Mouse (Mus musculus): ENCODE measurements around the gene Olfr657. TPM values are rescaled to one million over a fixed set of nuclear protein-coding genes. Genes with fewer than 3 reads are reported as not detected.

Gene Olfr657
- polyA plus RNA-seq (2016; fragmentation: Nextera tagmentation; extraction: Ambion mirVana): not detected in 2 replicates

DNA sequence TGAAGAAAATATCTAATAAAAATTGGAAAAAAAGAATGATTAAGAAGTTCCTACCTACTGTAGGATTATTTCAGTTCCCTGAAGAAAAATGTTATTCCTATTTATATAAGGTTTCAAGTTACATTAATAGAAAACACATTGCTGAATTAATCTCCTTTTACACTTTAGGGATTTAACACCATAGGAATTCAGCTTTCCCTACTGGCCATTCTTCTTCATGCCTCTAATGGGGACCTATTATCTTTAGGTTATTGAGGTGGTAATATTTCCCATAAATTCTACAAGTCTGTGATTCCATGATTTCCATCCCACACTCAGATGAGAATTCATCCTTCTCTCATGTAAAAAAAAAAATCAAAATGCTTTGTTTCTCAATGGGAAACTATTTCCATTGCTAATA lies at the start of gene Olfr657:
TSS of gene Olfr657 (plus strand) at position 301 of the 400 bp plus-strand sequence.
- Histone ChIP-seq H3K4me3 (no peak within 1 kb of the TSS), H3K9me3 (no peaks in the 10 kb centered on the region), H3K27me3 (ENCODE audit: insufficient read depth, poor library complexity, severe bottlenecking) (no peaks in the 10 kb centered on the region), H3K27ac (no peak within 1 kb of the TSS), H3K36me3 (no peaks in the 10 kb centered on the region), H3K4me1 (replicated peaks) (no peaks in the 10 kb centered on the region)
- DNase-seq (ENCODE audit: low spot score): no peak

DNA sequence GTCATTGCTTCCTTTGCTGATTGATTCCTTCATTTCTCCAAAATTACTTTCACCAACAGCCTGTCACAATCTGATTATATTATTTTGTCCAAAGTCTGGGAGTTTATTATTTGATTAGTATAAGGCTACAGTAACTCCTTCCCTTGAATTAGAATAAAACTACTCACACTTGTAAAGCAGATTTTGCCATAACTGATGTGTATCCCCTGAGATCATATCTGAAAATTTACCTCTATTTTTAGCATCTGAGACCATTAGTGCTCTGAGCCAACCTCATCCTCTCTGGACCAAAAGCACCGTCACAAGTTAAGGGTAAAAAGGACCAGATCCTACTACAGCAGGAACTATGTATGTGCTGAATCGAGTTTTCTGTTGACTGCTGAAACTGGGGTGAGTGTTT lies 47.6 kb upstream of the Olfr657 start, which contains the start of gene Olfr653:
TSS of gene Olfr653 (plus strand) at position 301 of the 400 bp plus-strand sequence.
- H3K27me3 ChIP-seq (ENCODE audit: insufficient read depth, poor library complexity, severe bottlenecking): no peaks in the 10 kb centered on the region
- H3K9me3 ChIP-seq: no peaks in the 10 kb centered on the region
- H3K27ac ChIP-seq: no peak within 1 kb of the TSS
- no peaks in the 10 kb centered on the region for H3K4me1 ChIP-seq (replicated peaks)
- 78% methylated on average over 2 of the region's 2 CpGs for WGBS
- no peak within 1 kb of the TSS for H3K4me3 ChIP-seq
- H3K36me3 ChIP-seq: no peaks in the 10 kb centered on the region
- no peak for DNase-seq (ENCODE audit: low spot score)

DNA sequence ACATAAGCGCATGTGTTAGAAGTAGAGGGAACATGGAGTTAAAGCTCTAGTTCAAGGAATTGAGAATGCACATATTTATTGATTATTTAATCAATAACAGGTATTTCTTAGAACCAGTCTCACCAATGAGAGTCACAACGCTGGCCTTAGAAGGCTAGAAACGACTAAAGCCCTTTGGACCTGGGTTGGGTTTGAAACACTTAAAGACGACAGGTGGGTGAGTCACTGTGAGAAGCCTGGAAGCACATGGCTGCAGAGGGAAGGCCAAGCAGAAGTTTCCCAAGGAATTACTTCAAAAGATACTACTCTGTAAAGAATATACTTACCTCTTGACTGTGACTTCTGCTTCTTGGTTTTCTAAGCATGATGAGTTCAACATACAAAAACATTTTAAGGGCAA lies 43.7 kb upstream of the Olfr657 start:
- no peak for DNase-seq (ENCODE audit: low spot score)
- no peaks in the 10 kb centered on the region for H3K4me1 ChIP-seq (replicated peaks)
- no peak overlapping the region for H3K4me3 ChIP-seq
- H3K9me3 ChIP-seq: no peaks in the 10 kb centered on the region
- H3K36me3 ChIP-seq: no peaks in the 10 kb centered on the region
- WGBS: 93% methylated on average over 4 of the region's 4 CpGs
- H3K27me3 ChIP-seq (ENCODE audit: insufficient read depth, poor library complexity, severe bottlenecking): no peaks in the 10 kb centered on the region
- no peak overlapping the region for H3K27ac ChIP-seq

DNA sequence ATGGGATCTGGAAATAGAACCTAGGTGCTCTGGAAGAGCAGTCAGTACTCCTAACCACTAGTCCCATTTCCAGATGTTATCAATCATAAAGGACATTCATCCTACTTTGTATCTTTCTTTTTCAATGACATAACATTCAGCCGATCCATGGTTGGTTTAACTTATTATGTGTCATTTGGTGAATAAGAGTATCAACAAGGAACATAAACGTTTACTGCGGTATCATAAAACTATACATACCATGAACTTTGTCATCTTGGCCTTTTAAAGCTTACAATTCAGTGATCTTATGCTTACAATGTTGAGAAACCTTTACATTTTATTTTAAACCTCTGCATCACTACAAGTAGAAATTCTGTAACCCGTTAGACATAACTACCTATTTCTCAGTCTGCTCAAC lies 43.2 kb upstream of the Olfr657 start:
- H3K4me1 ChIP-seq (replicated peaks): no peaks in the 10 kb centered on the region

DNA sequence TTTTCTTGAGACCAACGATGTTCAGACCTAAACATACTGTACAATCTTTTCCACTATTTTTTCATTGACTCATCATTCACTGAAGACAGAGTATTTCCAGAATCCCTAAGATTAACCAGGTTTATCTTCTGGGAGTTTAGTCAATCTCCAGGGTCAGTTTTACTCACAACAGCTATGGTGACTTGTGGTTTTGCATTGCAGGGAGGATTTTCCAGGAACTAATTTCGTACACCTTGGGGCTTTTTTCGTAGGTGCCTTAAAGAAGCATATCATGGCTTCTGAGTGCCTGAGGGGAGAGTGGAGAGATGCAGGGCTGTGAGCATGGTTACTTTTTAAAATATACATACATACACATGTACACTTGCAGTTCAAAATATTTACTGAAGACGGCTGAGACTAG lies 37.9 kb upstream of the Olfr657 start, which contains the start of gene Olfr654:
TSS of gene Olfr654 (plus strand) at position 301 of the 400 bp plus-strand sequence.
- Histone ChIP-seq H3K36me3 (no peaks in the 10 kb centered on the region), H3K4me1 (replicated peaks) (no peaks in the 10 kb centered on the region), H3K27me3 (ENCODE audit: insufficient read depth, poor library complexity, severe bottlenecking) (no peaks in the 10 kb centered on the region), H3K4me3 (no peak within 1 kb of the TSS), H3K27ac (no peak within 1 kb of the TSS), H3K9me3 (no peaks in the 10 kb centered on the region)
- 95% methylated on average over 4 of the region's 4 CpGs for WGBS
- no peak for DNase-seq (ENCODE audit: low spot score)

More for the DNA sequence above, 43.2 kb upstream of the Olfr657 start:
- H3K36me3 ChIP-seq: no peaks in the 10 kb centered on the region
- DNase-seq (ENCODE audit: low spot score): no peak
- no peak overlapping the region for H3K27ac ChIP-seq
- 83% methylated on average over 4 of the region's 4 CpGs for WGBS
- H3K27me3 ChIP-seq (ENCODE audit: insufficient read depth, poor library complexity, severe bottlenecking): no peaks in the 10 kb centered on the region
- no peaks in the 10 kb centered on the region for H3K9me3 ChIP-seq
- H3K4me3 ChIP-seq: no peak overlapping the region

DNA sequence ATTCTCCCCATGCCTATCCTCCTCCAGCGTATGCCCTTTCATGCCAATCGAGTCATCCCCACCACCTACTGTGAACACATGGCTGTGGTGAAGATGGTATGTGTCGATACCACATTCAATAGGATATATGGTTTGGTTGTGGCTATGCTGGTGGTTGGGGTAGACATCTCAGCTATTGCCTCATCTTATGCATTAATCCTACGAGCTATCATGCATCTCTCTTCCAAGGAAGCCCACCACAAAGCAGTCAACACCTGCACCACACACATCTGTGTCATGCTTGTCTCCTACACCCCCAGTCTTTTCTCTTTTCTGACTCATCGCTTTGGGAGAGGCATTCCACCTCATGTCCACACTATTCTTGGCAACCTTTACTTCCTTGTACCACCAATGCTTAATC lies 36.3 kb upstream of the Olfr657 start:
- 86% methylated on average over 5 of the region's 5 CpGs for WGBS
- Histone ChIP-seq H3K27ac (no peak overlapping the region), H3K36me3 (no peaks in the 10 kb centered on the region), H3K4me3 (no peak overlapping the region), H3K4me1 (replicated peaks) (no peaks in the 10 kb centered on the region), H3K9me3 (no peaks in the 10 kb centered on the region), H3K27me3 (ENCODE audit: insufficient read depth, poor library complexity, severe bottlenecking) (no peaks in the 10 kb centered on the region)
- DNase-seq (ENCODE audit: low spot score): no peak

DNA sequence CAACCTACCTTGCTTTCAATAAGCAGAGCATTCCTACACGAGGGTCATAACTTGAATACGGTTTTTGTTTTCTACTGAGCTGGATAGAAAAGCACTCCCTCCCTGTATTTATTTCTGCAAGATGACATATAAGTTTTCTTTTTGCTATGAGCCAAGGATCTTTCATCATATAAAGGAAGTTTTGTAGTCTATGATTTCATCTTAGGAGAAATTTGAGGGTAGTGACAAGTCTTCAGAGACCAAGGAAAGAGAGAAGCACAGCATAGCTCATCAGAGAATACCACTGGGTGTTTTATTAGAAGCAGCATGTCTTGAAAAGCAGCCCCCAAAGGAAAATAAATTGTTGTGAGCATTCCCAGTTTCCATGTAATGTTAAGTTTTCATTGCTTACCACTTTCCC lies 22.9 kb upstream of the Olfr657 start, which contains the start of gene Olfr655:
TSS of gene Olfr655 (minus strand) at position 101 of the 400 bp plus-strand sequence.
- Histone ChIP-seq H3K4me3 (no peak within 1 kb of the TSS), H3K27ac (no peak within 1 kb of the TSS), H3K27me3 (ENCODE audit: insufficient read depth, poor library complexity, severe bottlenecking) (no peaks in the 10 kb centered on the region), H3K36me3 (no peaks in the 10 kb centered on the region), H3K9me3 (no peaks in the 10 kb centered on the region), H3K4me1 (replicated peaks) (no peaks in the 10 kb centered on the region)
- WGBS: 92% methylated on average over 2 of the region's 2 CpGs
- DNase-seq (ENCODE audit: low spot score): no peak

DNA sequence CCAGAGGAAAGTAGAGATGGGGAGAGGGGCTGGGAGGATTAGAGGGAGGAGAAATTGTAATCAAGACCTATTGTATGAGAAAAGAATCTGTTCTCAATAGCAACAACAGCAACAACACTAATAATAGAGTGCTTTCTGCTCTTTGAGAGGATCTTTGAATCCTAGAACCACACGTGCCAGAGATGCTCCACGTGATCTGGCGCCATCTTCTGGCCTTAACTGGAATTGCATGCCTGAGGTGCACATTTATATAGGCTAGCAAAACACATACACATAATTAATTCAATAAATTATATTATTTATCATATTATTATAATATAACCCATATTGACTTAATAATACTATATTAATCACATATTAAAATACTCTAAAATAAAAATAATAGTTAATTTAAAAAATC lies 21.4 kb upstream of the Olfr657 start:
- Histone ChIP-seq H3K4me3 (no peak overlapping the region), H3K36me3 (no peaks in the 10 kb centered on the region), H3K27me3 (ENCODE audit: insufficient read depth, poor library complexity, severe bottlenecking) (no peaks in the 10 kb centered on the region), H3K4me1 (replicated peaks) (no peaks in the 10 kb centered on the region), H3K9me3 (no peaks in the 10 kb centered on the region), H3K27ac (no peak overlapping the region)
- 3% methylated on average over 3 of the region's 3 CpGs for WGBS
- DNase-seq (ENCODE audit: low spot score): peak; percentile 23

DNA sequence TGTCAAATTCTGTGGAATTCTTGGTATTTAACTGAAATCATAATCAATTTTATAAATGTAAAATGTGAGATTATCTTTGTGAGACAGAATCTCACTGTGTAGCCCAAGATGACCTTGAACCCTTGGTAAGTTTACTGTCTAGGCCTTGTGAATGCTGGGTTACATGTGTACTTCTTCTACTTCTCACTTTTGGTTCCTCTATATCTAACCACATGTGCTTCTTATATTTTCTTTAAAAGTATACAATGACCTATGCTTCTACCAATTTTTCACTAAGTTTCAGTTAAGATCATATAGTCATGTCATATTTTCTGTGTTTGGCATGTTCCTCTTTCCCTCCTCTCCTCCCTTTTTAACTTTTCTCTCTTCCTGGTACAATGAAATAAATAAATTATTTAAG lies 19.9 kb upstream of the Olfr657 start:
- H3K36me3 ChIP-seq: no peaks in the 10 kb centered on the region
- no peak overlapping the region for H3K4me3 ChIP-seq
- H3K4me1 ChIP-seq (replicated peaks): no peaks in the 10 kb centered on the region
- H3K9me3 ChIP-seq: no peaks in the 10 kb centered on the region
- DNase-seq (ENCODE audit: low spot score): no peak
- no peaks in the 10 kb centered on the region for H3K27me3 ChIP-seq (ENCODE audit: insufficient read depth, poor library complexity, severe bottlenecking)
- no peak overlapping the region for H3K27ac ChIP-seq

DNA sequence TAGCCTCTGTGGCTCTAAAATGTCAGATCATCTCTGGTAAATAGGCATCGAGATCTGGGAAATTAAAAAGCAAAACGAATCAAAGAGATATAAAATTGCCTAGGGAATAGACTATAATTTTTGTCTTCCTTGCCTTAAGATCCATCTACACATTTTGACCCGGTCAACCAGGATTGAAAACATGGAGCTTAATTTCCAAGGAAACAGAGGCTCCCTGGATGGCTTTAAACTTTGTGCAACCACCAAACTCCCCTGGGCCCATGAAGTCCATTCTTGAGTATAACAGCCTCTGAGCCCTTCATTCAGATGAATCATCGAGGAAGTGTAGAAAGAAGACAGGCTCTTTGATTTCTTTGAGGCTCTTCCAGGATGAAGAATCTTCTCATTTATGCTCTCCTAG lies 10.9 kb upstream of the Olfr657 start, which contains the start of gene Olfr656:
TSS of gene Olfr656 (plus strand) at position 301 of the 400 bp plus-strand sequence.
- no peak for DNase-seq (ENCODE audit: low spot score)
- no peak within 1 kb of the TSS for H3K4me3 ChIP-seq
- H3K27ac ChIP-seq: no peak within 1 kb of the TSS
- H3K9me3 ChIP-seq: no peaks in the 10 kb centered on the region
- H3K27me3 ChIP-seq (ENCODE audit: insufficient read depth, poor library complexity, severe bottlenecking): no peaks in the 10 kb centered on the region
- no peaks in the 10 kb centered on the region for H3K4me1 ChIP-seq (replicated peaks)
- H3K36me3 ChIP-seq: no peaks in the 10 kb centered on the region
- 82% methylated on average over 4 of the region's 4 CpGs for WGBS

DNA sequence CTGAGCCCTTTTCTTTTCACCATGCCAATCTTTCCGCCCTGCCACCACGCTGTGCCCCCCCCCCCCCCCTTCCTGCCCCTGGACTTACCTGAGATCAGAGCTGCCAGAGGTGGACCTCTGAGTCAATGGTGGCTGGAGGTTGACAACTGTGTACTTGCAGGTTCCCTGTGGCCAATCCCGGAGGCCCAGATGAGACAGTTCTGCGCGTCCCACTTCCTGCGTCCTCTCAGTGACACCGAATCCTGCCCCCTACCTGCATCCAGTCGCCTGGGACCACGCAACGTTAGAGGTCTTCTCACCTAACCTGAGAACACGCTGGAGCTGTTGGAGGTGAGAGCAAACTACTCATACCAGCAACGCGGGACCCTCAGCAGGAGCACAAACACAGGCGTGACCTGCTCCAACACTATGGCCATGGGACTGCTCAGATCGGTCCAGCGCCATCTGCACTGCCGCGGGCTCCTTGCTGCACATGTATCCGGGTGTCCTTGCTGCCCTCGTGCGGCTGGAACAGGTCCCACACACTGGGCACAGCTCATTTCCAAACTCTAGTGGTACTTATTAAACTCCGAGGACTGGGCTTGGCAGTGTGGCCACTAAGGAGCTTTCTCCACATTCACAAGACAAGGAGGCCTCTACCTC lies 22.4 kb downstream of the Olfr657 start, which contains the start of gene Olfr658:
TSS of gene Olfr658 (minus strand) at position 465 of the 642 bp plus-strand sequence.
- WGBS: 21% methylated on average over 22 of the region's 22 CpGs
- no peaks in the 10 kb centered on the region; the same call in 1 of the 2 replicates for H3K4me1 ChIP-seq (replicated peaks)

DNA sequence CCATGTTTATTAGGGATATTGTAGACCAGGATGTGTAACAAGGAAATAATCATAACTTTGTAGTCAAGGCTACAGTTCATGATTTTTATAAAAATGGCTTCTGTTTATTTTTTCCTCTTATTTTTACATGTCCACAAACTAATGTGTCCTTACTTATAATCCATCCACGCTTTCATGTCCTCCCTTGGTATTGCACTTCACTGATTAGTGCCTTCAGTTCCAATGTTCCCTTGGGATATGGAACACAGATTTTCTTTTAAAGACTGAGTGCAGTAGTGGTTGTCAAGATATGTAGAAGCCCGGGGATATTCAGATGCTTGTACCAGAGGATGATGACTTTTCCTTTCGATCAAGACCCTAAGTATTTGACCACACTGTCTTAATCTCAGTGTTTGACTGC lies 41.9 kb downstream of the Olfr657 start, which contains the start of gene Olfr659:
TSS of gene Olfr659 (plus strand) at position 301 of the 400 bp plus-strand sequence.
- Histone ChIP-seq H3K9me3 (no peaks in the 10 kb centered on the region), H3K27ac (no peak within 1 kb of the TSS), H3K4me3 (no peak within 1 kb of the TSS), H3K36me3 (no peaks in the 10 kb centered on the region), H3K27me3 (ENCODE audit: insufficient read depth, poor library complexity, severe bottlenecking) (no peaks in the 10 kb centered on the region), H3K4me1 (replicated peaks) (no peaks in the 10 kb centered on the region)
- no peak for DNase-seq (ENCODE audit: low spot score)
- 91% methylated on average over 3 of the region's 3 CpGs for WGBS

More for the DNA sequence above, 22.4 kb downstream of the Olfr657 start, which contains the start of gene Olfr658:
- Histone ChIP-seq H3K36me3 (no peaks in the 10 kb centered on the region), H3K27me3 (ENCODE audit: insufficient read depth, poor library complexity, severe bottlenecking) (no peaks in the 10 kb centered on the region), H3K4me3 (peak within 1 kb of the TSS; percentile 47), H3K9me3 (no peaks in the 10 kb centered on the region), H3K27ac (peak within 1 kb of the TSS; percentile 35; the same call in 1 of the 2 replicates)
- DNase-seq (ENCODE audit: low spot score): peak; percentile 66

DNA sequence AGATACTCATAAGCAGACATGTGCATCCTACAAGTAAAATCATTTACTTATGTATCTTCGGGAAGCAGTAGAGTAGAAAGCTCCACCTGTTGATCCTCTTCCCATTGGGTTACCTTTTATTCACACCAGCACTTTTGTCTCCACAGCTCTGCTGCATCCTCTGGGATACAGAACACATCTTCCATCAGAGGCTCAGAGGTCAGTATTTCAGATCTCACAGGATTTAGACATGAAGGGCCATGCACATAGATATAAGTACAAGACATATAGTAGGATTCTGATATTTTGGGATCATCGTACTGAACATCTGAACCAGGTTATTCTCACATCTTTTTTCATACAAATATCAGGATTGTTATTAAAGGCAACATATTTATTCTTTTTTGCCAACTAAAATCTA lies 61.6 kb downstream of the Olfr657 start, which contains the start of gene Olfr661:
TSS of gene Olfr661 (plus strand) at position 301 of the 400 bp plus-strand sequence.
- H3K9me3 ChIP-seq: no peaks in the 10 kb centered on the region
- 86% methylated on average over 2 of the region's 2 CpGs for WGBS
- no peaks in the 10 kb centered on the region for H3K4me1 ChIP-seq (replicated peaks)
- no peak for DNase-seq (ENCODE audit: low spot score)
- H3K27me3 ChIP-seq (ENCODE audit: insufficient read depth, poor library complexity, severe bottlenecking): no peaks in the 10 kb centered on the region
- no peak within 1 kb of the TSS for H3K27ac ChIP-seq
- H3K4me3 ChIP-seq: no peak within 1 kb of the TSS
- no peaks in the 10 kb centered on the region for H3K36me3 ChIP-seq

Data from hindbrain, embryonic 10.5 days (tissue).